Mouse (Mus musculus): Measurements from ENCODE around the gene Sec14l1.

Gene Sec14l1

GRCm38 (mm10) chr11:117208151-117208673 lies 93.2 kb downstream of the Sec14l1 start:
- ATAC-seq (ENCODE audit: insufficient number of reproducible peaks, low FRiP score, low TSS enrichment), result no peak
